In genomic region chr10:88399271-88399670, GRCm38 (mm10) we compare ENCODE assay signal across 20 mouse cellular contexts. TPM values are rescaled to one million over a fixed set of nuclear protein-coding genes. Genes with fewer than 3 reads are reported as not detected.
DNase-seq lines count a peak whose midpoint lies in the region; ATAC-seq and TF ChIP-seq lines count a peak whose summit lies in the region.
"Had no signal": no experiment of that assay in that cellular context is flagged by ENCODE, and none has a peak within 500 bp of the region (broad histone marks: within the 10 kb centered on the region; RNA-seq: fewer than 3 reads in every experiment).

No protein-coding gene starts in this region.

- H3K36me3 ChIP-seq in CH12.LX (replicated peaks in 1 of 2; ENCODE audit: control insufficient read depth in 1 of 2, insufficient read depth in 1 of 2, low read length in 1 of 2) = peaks cover 5 to 32% of the 10 kb centered on the region in 2 experiments
- peaks cover 0 to 20% of the 10 kb centered on the region in 2 experiments; a peak in 2 of 4 replicates for H3K36me3 ChIP-seq in MEL (ENCODE audit: control insufficient read depth in 1 of 2, insufficient read depth in 2 of 2, low read length in 2 of 2)
- no peaks in the 10 kb centered on the region for H3K36me3 ChIP-seq in splenic B cell, adult 2 months (ENCODE audit: control insufficient read depth, insufficient read depth, low read length, poor library complexity, severe bottlenecking)
- peaks cover 3% of the 10 kb centered on the region; the same call in 1 of the 2 replicates for H3K36me3 ChIP-seq in neural tube, embryonic 15.5 days
- H3K36me3 ChIP-seq in thymus, adult 2 months (ENCODE audit: control insufficient read depth, insufficient read depth, low read length) = no peaks in the 10 kb centered on the region
- H3K36me3 ChIP-seq: embryonic facial prominence, embryonic 12.5 days; forebrain, embryonic 15.5 days had no signal

- H3K27me3 ChIP-seq in CH12.LX (replicated peaks) (no peaks in the 10 kb centered on the region), MEL (ENCODE audit: control insufficient read depth in 1 of 2, insufficient read depth in 2 of 2, low read length in 2 of 2) (no peaks in the 10 kb centered on the region)
- no peaks in the 10 kb centered on the region for H3K27me3 ChIP-seq in splenic B cell, adult 2 months (ENCODE audit: control insufficient read depth, insufficient read depth, low read length, poor library complexity, severe bottlenecking)
- H3K27me3 ChIP-seq in neural tube, embryonic 15.5 days (replicated peaks) = no peaks in the 10 kb centered on the region
- H3K27me3 ChIP-seq in thymus, adult 2 months (ENCODE audit: control insufficient read depth, insufficient read depth, low read length) = no peaks in the 10 kb centered on the region
- H3K27me3 ChIP-seq: embryonic facial prominence, embryonic 12.5 days; forebrain, embryonic 15.5 days had no signal

- TF ChIP-seq EP300 in CH12.LX (IDR thresholded peaks at IDR 0.05; ENCODE audit: low read length) (peak; percentile 64), MEL (IDR thresholded peaks at IDR 0.05; ENCODE audit: low read depth in 1 of 2, low read length in 2 of 2) (no peak)

- peak; percentile 84 for ATAC-seq in megakaryocyte, adult 5-6 weeks (ENCODE audit: poor library complexity, severe bottlenecking)
- ATAC-seq in neural tube, embryonic 15.5 days (ENCODE audit: low FRiP score) = no peak
- ATAC-seq: CD4-positive, CD25-positive, alpha-beta regulatory T cell, adult 4 months; forebrain, embryonic 15.5 days had no signal

- TF ChIP-seq POLR2A in CH12.LX (IDR thresholded peaks at IDR 0.05; ENCODE audit: low read depth, low read length) (no peak), MEL (IDR thresholded peaks at IDR 0.05; ENCODE audit: control insufficient read depth in 1 of 2, insufficient read depth in 1 of 2, low read depth in 1 of 2, low read length in 2 of 2, poor library complexity in 1 of 2) (no peak)
- no peak for TF ChIP-seq POLR2A in thymus, adult 2 months (IDR thresholded peaks at IDR 0.05; ENCODE audit: control insufficient read depth, extremely low read depth, insufficient read depth, low read length, poor library complexity)

- 96% methylated on average over 5 of the region's 5 CpGs for WGBS in neural tube, embryonic 15.5 days
- 68% methylated on average over 5 of the region's 5 CpGs for WGBS in thymus, adult 2 months

- H3K9ac ChIP-seq in CH12.LX (ENCODE audit: insufficient read depth, low read depth) = peak overlapping the region; percentile 31; the same call in 1 of the 2 replicates
- H3K9ac ChIP-seq in MEL (ENCODE audit: control insufficient read depth, low read depth, low read length, poor library complexity, severe bottlenecking) = no peak overlapping the region
- no peak overlapping the region for H3K9ac ChIP-seq in neural tube, embryonic 15.5 days (replicated peaks)
- H3K9ac ChIP-seq: embryonic facial prominence, embryonic 12.5 days; forebrain, embryonic 15.5 days; hindbrain, embryonic 14.5 days had no signal

- in situ Hi-C loops in CH12.LX (cut with MboI; ENCODE audit: low pct_ligation_motif_present, low pct_unique_long_range_greater_than_20kb, low sequenced_read_pairs) = no loop called here

- TF ChIP-seq CTCF in CH12.LX (conservative IDR thresholded peaks at IDR 0.05 in 1 of 2, IDR thresholded peaks at IDR 0.05 in 1 of 2; ENCODE audit: low read depth in 2 of 2, low read length in 2 of 2) (no peak), MEL (IDR thresholded peaks at IDR 0.05 in 2 of 3, conservative IDR thresholded peaks at IDR 0.05 in 1 of 3; ENCODE audit: control insufficient read depth in 1 of 3, insufficient read depth in 1 of 3, low read depth in 2 of 3, low read length in 3 of 3, poor library complexity in 1 of 3, severe bottlenecking in 1 of 3) (no peak)
- no peak for TF ChIP-seq CTCF in thymus, adult 2 months (IDR thresholded peaks at IDR 0.05; ENCODE audit: borderline replicate concordance, control insufficient read depth, extremely low read depth, insufficient read depth, low read length, poor library complexity)

- H3K79me2 ChIP-seq in CH12.LX (replicated peaks; ENCODE audit: control insufficient read depth, extremely low read depth, insufficient read depth, poor library complexity, severe bottlenecking) (peaks cover 12% of the 10 kb centered on the region; the same call in 1 of the 2 replicates), MEL (ENCODE audit: control insufficient read depth, insufficient read depth, low read length, poor library complexity) (peaks cover 12% of the 10 kb centered on the region; the same call in 1 of the 2 replicates)

- H3K4me1 ChIP-seq in CH12.LX (ENCODE audit: control insufficient read depth in 1 of 2, insufficient read depth in 2 of 2) (peaks cover 24 to 48% of the 10 kb centered on the region in 2 experiments), MEL (ENCODE audit: control insufficient read depth in 1 of 2, insufficient read depth in 2 of 2, low read length in 2 of 2) (peaks cover 10 to 21% of the 10 kb centered on the region in 2 experiments)
- H3K4me1 ChIP-seq in neural tube, embryonic 15.5 days = no peaks in the 10 kb centered on the region
- no peaks in the 10 kb centered on the region for H3K4me1 ChIP-seq in thymus, adult 2 months (replicated peaks; ENCODE audit: control insufficient read depth, insufficient read depth, low read length)
- H3K4me1 ChIP-seq: embryonic facial prominence, embryonic 12.5 days; forebrain, embryonic 15.5 days; heart, embryonic 10.5 days; hindbrain, embryonic 10.5 days had no signal

- no peak for DNase-seq in CH12.LX (ENCODE audit: extremely low read depth)
- DNase-seq in MEL (ENCODE audit: low read depth, low spot score) = peak; percentile 79
- peak; percentile 55 for DNase-seq in splenic B cell, adult 2 months (ENCODE audit: low read depth, low spot score)
- no peak for DNase-seq in ovary, adult 18-20 months (ENCODE audit: low spot score)
- DNase-seq in thymus, adult 2 months = no peak
- DNase-seq: adrenal gland, adult 2 months; adrenal gland, postnatal 25 days; cerebellum, adult 18-20 months; cerebellum, adult 9-11 months; gastrocnemius, postnatal 36 days; heart, adult 18-20 months; heart, postnatal 10 days had no signal

- TF ChIP-seq RAD21 in CH12.LX (IDR thresholded peaks at IDR 0.05; ENCODE audit: low read depth, low read length) (no peak), MEL (IDR thresholded peaks at IDR 0.05; ENCODE audit: low read depth, low read length) (no peak)

- dilution Hi-C loops in CH12.LX (cut with MboI; ENCODE audit: extremely low pct_ligation_motif_present, extremely low pct_unique_long_range_greater_than_20kb, low sequenced_read_pairs) = no loop called here

- no peak overlapping the region for H3K4me2 ChIP-seq in CH12.LX (ENCODE audit: insufficient read depth, low read depth, poor library complexity, severe bottlenecking)
- no peak overlapping the region for H3K4me2 ChIP-seq in neural tube, embryonic 15.5 days
- H3K4me2 ChIP-seq: embryonic facial prominence, embryonic 12.5 days; forebrain, embryonic 15.5 days; hindbrain, embryonic 14.5 days had no signal

- H3K4me3 ChIP-seq in CH12.LX (replicated peaks in 1 of 3; ENCODE audit: low read depth in 2 of 3, low read length in 2 of 3, poor library complexity in 1 of 3) (no peak overlapping the region), MEL (ENCODE audit: control insufficient read depth in 1 of 2, insufficient read depth in 1 of 2, low read depth in 2 of 2, low read length in 2 of 2) (no peak overlapping the region)
- H3K4me3 ChIP-seq in neural tube, embryonic 15.5 days (replicated peaks) = no peak overlapping the region
- H3K4me3 ChIP-seq in thymus, adult 2 months (ENCODE audit: control insufficient read depth, insufficient read depth, low read length) = no peak overlapping the region
- H3K4me3 ChIP-seq: embryonic facial prominence, embryonic 12.5 days; forebrain, embryonic 15.5 days; heart, embryonic 10.5 days; hindbrain, embryonic 10.5 days had no signal

- peaks cover 5% of the 10 kb centered on the region for H3K9me3 ChIP-seq in CH12.LX (replicated peaks; ENCODE audit: low read length)
- H3K9me3 ChIP-seq in MEL (replicated peaks; ENCODE audit: insufficient read depth, low read length) = no peaks in the 10 kb centered on the region
- no peaks in the 10 kb centered on the region for H3K9me3 ChIP-seq in neural tube, embryonic 15.5 days (replicated peaks)
- H3K9me3 ChIP-seq: embryonic facial prominence, embryonic 12.5 days; forebrain, embryonic 15.5 days; heart, embryonic 10.5 days; hindbrain, embryonic 10.5 days had no signal

- H3K27ac ChIP-seq in CH12.LX (ENCODE audit: insufficient read depth, low read depth) (peak overlapping the region; percentile 58), MEL (ENCODE audit: control insufficient read depth, low read depth, low read length) (peak overlapping the region; percentile 35)
- no peak overlapping the region for H3K27ac ChIP-seq in neural tube, embryonic 15.5 days (replicated peaks)
- no peak overlapping the region for H3K27ac ChIP-seq in thymus, adult 2 months (ENCODE audit: control insufficient read depth, insufficient read depth, low read length)
- H3K27ac ChIP-seq: embryonic facial prominence, embryonic 12.5 days; forebrain, embryonic 15.5 days; heart, embryonic 10.5 days; hindbrain, embryonic 10.5 days; hindbrain, embryonic 14.5 days had no signal

TF ChIP-seq in CH12.LX, 34 proteins besides CTCF, POLR2A, EP300 and RAD21 (continues in another document):
- no peak for TF ChIP-seq SIN3A (IDR thresholded peaks at IDR 0.05; ENCODE audit: low read length)

RNA-seq across cellular contexts. Expression of gene Gnptab, which starts 20.3 kb away (rescaled TPM):
- total RNA-seq in CH12.LX (2012; rRNA removed) (18.0 and 18.7 TPM in 2 replicates), CH12.LX (2014; rRNA removed) (12.2 and 13.2 TPM in 2 replicates), MEL (2012; rRNA removed) (14.2 and 15.1 TPM in 2 replicates)
- polyA plus RNA-seq in CH12.LX (2012; ENCODE audit: insufficient read length, low read depth) (34.7 and 38.2 TPM in 2 replicates), MEL (2012; ENCODE audit: insufficient read depth in 1 of 2, insufficient read length in 2 of 2, low read depth in 1 of 2, low replicate concordance in 2 of 2, missing spikeins in 1 of 2) (10 to 100 TPM in 1 of 2 experiments, not detected in 1; 24.1 TPM)
- 55.8 and 57.4 TPM in 2 replicates for total RNA-seq in megakaryocyte, adult 5-6 weeks (2015)
- total RNA-seq in megakaryocyte, adult 5-6 weeks (2017) = 29.4 and 33.3 TPM in 2 replicates
- polyA plus RNA-seq in neural tube, embryonic 15.5 days (2015; fragmentation: Nextera tagmentation; extraction: Ambion mirVana) = 16.5 and 19.6 TPM in 2 replicates
- polyA plus RNA-seq in thymus, adult 2 months (2012; rRNA removed) = 14.3 and 16.0 TPM in 2 replicates

RNA-seq across cellular contexts. Expression of gene Dram1, which starts 20.4 kb away (rescaled TPM):
- total RNA-seq in CH12.LX (2012; rRNA removed) (0.04 TPM in 2 replicates), CH12.LX (2014; rRNA removed) (not detected in 2 replicates), MEL (2012; rRNA removed) (not detected in 2 replicates)
- polyA plus RNA-seq in CH12.LX (2012; ENCODE audit: insufficient read length, low read depth) (not detected in 2 replicates), MEL (2012; ENCODE audit: insufficient read depth in 1 of 2, insufficient read length in 2 of 2, low read depth in 1 of 2, low replicate concordance in 2 of 2, missing spikeins in 1 of 2) (under 1 TPM in 1 of 2 experiments, not detected in 1; 0.17 TPM)
- total RNA-seq in megakaryocyte, adult 5-6 weeks (2015) = 45.0 and 46.2 TPM in 2 replicates
- 35.5 and 36.0 TPM in 2 replicates for total RNA-seq in megakaryocyte, adult 5-6 weeks (2017)
- polyA plus RNA-seq in neural tube, embryonic 15.5 days (2015; fragmentation: Nextera tagmentation; extraction: Ambion mirVana) = 0.87 and 1.8 TPM in 2 replicates
- polyA plus RNA-seq in thymus, adult 2 months (2012; rRNA removed) = 19.3 and 24.9 TPM in 2 replicates

Comparison
In these comparisons a context has a peak if more than half of its experiments do, and no peak if none do; other contexts are left out.
1. DNase-seq: peak in MEL (single experiment) and splenic B cell, adult 2 months (single experiment); none in CH12.LX (single experiment), ovary, adult 18-20 months (single experiment) and thymus, adult 2 months (single experiment).
2. H3K27ac ChIP-seq: peak in CH12.LX (single experiment) and MEL (single experiment); none in neural tube, embryonic 15.5 days (single experiment) and thymus, adult 2 months (single experiment).
3. Of the 35 proteins assayed by ChIP-seq in both MEL and CH12.LX: peak only in MEL: none; only in CH12.LX: ELF1, EP300 and MAX; in both: TBP and UBTF; in neither: 30.